Mouse (Mus musculus) lung, postnatal 36 days (tissue): Measurements from ENCODE around the gene Vav1.
A peak's percentile ranks its signal among the peaks of the same experiment; 100 is the strongest.

Experiments used
- DNase-seq: peaks from one replicate; pipeline ENCODE4 v3.0.0; 2022; ENCODE audit warnings: mixed read lengths

Vav1 gene

GRCm38 (mm10) chr17:57341568-57341967, 62.7 kb downstream of the Vav1 start:
- DNase-seq = no peak

- DNase-seq = peak; percentile 39
Observed at GRCm38 (mm10) chr17:57344029-57344707, 65.3 kb downstream of the Vav1 start.

GRCm38 (mm10) chr17:57347017-57347416, 68.1 kb downstream of the Vav1 start:
- DNase-seq = peak; percentile 54

DNA sequence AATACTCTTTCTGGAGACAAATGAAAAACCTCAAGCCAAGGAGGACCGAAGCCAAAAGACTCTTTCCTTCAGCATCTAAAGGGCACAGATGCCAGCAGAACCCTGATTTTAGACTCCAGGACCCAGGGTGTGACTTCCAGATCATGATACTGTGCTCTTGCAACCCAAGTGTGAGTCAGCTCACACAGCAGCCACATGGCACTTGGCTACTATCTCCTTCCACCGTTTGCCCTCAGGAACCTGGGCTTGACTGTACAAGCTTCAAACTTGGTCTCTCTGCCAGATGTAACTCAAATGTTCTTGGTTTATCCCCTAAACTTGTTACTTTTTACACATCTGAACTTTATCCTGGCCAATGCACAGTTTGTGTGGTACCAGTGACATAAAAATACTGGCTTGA, 68.9 kb downstream of the Vav1 start:
- no peak for DNase-seq

- no peak for DNase-seq
Observed at GRCm38 (mm10) chr17:57349067-57349466, 70.2 kb downstream of the Vav1 start.

DNA sequence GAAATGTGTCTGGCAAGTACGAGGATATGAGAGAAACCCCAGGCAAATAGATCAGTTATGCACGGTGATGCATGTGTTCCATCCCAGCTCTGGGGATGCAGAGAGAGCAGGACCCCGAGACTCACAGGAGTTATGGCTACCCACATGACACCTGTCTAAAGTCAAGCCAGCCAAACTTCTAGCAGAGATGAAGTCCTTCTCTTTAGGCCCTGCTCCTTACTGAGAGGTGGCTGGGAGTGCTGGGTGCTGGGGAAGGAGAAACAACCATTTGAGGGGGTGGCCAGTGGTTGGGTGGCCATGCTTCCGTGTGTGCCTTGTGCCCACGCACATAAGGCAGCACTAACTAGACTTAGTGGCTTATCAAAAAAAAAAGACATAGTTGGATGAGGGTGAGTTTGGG, 71.3 kb downstream of the Vav1 start:
- no peak for DNase-seq

- no peak for DNase-seq
Observed at GRCm38 (mm10) chr17:57351107-57351506, 72.2 kb downstream of the Vav1 start.

DNA sequence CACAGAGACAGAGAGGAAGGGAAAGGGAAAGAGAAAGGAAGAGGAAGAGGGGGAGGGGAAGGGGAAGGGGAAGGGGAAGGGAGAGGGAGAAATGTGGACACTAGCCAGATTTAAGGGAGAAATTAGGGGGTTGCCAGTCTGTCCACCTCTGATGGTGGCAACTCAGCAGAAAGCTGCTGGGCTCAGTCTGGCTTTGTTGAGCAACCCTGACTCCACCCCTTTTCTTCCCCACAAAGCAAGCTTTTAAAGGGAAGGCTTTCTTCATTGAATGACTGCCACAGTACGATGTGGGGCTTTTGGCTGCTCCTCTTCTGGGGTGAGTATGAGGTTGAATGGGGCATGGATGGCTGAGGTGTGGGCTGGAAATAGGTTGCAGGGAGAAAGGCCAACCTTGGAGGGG, 79.5 kb downstream of the Vav1 start, which contains the start of gene Adgre1:
Gene Adgre1, plus strand, starts transcription at position 251 of the 400 bp plus-strand sequence.
- DNase-seq = peak; percentile 47

GRCm38 (mm10) chr17:57359485-57360241, 80.8 kb downstream of the Vav1 start:
- DNase-seq = no peak
